Mouse (Mus musculus) G1E (cell line): ENCODE results near the gene Xkr7. TPM values are rescaled to one million over a fixed set of nuclear protein-coding genes. Genes with fewer than 3 reads are reported as not detected.

Source experiments
- ATAC-seq: 2 replicates; pipeline ENCODE4 v1.8.0; 2016; ENCODE audit warnings: mild to moderate bottlenecking; ENCODE audit not compliant: insufficient number of reproducible peaks, poor library complexity, low FRiP score, severe bottlenecking; ENCODE audit errors: extremely low read depth
- DNase-seq: peaks from one replicate; pipeline ENCODE4 v3.0.0; 2012; ENCODE audit warnings: low spot score
- H3K27me3 ChIP-seq: 2 replicates; pipeline ENCODE4 v1.6.1; 2012; ENCODE audit warnings: mild to moderate bottlenecking, low read length, inconsistent platforms; ENCODE audit not compliant: insufficient read depth
- H3K36me3 ChIP-seq: replicated peaks from 2 replicates; pipeline ENCODE3; 2012; ENCODE audit warnings: mild to moderate bottlenecking, inconsistent platforms
- H3K4me1 ChIP-seq: 2 replicates; pipeline ENCODE4 v1.6.1; 2012; ENCODE audit warnings: low read depth, low read length, inconsistent platforms, mixed read lengths; ENCODE audit not compliant: insufficient read depth
- H3K4me3 ChIP-seq: 2 replicates; pipeline ENCODE4 v1.5.1; 2012; ENCODE audit warnings: low read depth, mild to moderate bottlenecking, inconsistent platforms, low read length, moderate library complexity, mixed read lengths
- H3K9me3 ChIP-seq: replicated peaks from 2 replicates; pipeline ENCODE4 v1.6.1; 2012; ENCODE audit warnings: inconsistent platforms
- CTCF ChIP-seq: IDR thresholded peaks from 2 replicates; pipeline ENCODE4 v1.5.1; 2012; ENCODE audit warnings: low read depth, low read length, inconsistent platforms, mixed read lengths
- GATA1 ChIP-seq: IDR thresholded peaks from 2 replicates; pipeline ENCODE4 v1.6.1; 2012; ENCODE audit warnings: borderline replicate concordance, low read length, inconsistent platforms, mixed read lengths
- GATA2 ChIP-seq: IDR thresholded peaks from 2 replicates; pipeline ENCODE4 v1.6.1; 2012; ENCODE audit warnings: low read depth, low read length, inconsistent platforms, borderline replicate concordance
- POLR2AphosphoS5 ChIP-seq: IDR thresholded peaks from 2 replicates; pipeline ENCODE4 v1.6.1; 2012; ENCODE audit warnings: low read depth, low read length, inconsistent platforms; ENCODE audit not compliant: insufficient replicate concordance
- TAL1 ChIP-seq: conservative IDR thresholded peaks from 2 replicates; pipeline ENCODE4 v1.6.1; 2012; ENCODE audit warnings: low read depth, low read length, inconsistent platforms, mixed read lengths
- polyA plus RNA-seq: library from polyadenylated mRNA; stranded (reverse); fragments of >175 nt; gene quantifications from 2 replicates; pipeline ENCODE4 v1.2.3, GENCODE M21; 2012
- total RNA-seq, 2 experiments: library from RNA; stranded (forward) in 1 of 2; stranded (reverse) in 1 of 2; fragments of 200-1000 nt in 1 of 2; fragments of >200 nt in 1 of 2; fragmentation: Nextera tagmentation in 1 of 2; gene quantifications; 2 replicates each; pipeline ENCODE4 v1.2.3; 2014 to 2017

Xkr7 gene
- total and polyA plus RNA-seq, 3 experiments, result 0.05 TPM; not detected in 2

DNA sequence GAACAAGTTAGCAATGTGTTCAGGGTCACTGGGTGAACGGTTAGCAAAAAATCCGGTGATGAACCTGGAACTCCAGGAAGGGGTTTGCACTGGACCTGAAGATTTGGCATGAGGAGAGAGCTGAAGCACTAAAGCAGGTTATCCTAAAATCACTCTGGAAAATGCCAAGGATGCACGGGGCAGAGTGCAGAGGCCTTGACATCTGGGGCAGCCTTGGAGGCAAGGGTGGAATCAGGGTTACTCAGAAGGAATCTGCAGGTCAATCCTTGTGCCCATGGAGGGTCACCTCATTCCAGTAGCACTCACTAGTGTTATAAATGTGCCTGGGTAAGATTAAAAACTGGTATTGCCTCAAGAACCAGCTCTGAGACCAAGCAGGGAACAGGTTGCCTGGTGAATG lies 25.7 kb upstream of the Xkr7 start:
- Histone ChIP-seq H3K36me3 (peaks cover 51% of the 10 kb centered on the region), H3K27me3 (peaks cover 6% of the 10 kb centered on the region; the same call in 1 of the 2 replicates), H3K4me1 (no peaks in the 10 kb centered on the region), H3K9me3 (no peaks in the 10 kb centered on the region), H3K4me3 (no peak overlapping the region)
- ATAC-seq, result no peak
- no peak for TF ChIP-seq GATA1
- no peak for TF ChIP-seq GATA2
- TF ChIP-seq POLR2AphosphoS5, result no peak
- no peak for TF ChIP-seq CTCF
- TF ChIP-seq TAL1, result no peak
- no peak for DNase-seq

DNA sequence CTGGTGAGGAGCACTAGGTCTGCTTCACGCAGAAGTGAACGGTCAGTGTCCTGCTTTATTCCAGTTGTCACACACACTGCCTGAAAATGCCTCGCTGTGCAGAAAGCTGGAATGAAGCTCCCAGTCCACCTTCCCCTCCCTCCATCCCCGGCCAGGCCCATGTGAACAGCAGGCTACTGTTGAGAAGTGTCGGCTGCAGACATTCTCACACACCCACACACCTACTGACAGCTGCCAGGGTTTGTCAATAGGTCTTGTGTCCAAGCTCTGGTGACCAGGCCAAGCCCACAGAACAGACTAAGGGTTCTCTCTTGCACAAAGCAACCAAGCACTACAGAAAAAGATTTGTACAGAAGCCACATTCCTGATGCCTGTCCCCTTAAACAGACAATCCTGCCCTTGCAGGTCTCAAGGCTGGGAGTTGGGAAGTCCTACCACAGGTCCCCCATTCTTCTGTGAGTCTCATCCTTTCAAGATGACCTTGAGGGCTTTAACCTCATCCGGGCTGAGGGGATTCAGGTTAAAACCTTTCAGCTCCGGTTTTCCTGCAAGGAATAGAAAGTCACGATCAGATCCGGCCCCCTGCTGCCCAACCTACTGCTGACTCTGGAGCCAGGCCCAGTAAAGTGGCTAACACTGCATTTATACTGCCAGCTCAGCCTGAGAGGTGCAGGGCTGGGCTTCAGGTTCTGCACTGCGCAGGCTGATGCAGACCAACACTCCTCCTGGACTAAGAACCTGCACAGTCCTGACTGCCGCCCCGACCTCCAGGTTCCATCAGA lies 22.3 kb upstream of the Xkr7 start:
- no peak for TF ChIP-seq GATA2
- TF ChIP-seq GATA1, result no peak
- TF ChIP-seq CTCF, result no peak
- no peak for TF ChIP-seq TAL1
- Histone ChIP-seq H3K4me3 (no peak overlapping the region), H3K4me1 (peaks cover 16% of the 10 kb centered on the region), H3K9me3 (no peaks in the 10 kb centered on the region), H3K27me3 (no peaks in the 10 kb centered on the region), H3K36me3 (peaks cover 84% of the 10 kb centered on the region)
- no peak for DNase-seq
- no peak for ATAC-seq

DNA sequence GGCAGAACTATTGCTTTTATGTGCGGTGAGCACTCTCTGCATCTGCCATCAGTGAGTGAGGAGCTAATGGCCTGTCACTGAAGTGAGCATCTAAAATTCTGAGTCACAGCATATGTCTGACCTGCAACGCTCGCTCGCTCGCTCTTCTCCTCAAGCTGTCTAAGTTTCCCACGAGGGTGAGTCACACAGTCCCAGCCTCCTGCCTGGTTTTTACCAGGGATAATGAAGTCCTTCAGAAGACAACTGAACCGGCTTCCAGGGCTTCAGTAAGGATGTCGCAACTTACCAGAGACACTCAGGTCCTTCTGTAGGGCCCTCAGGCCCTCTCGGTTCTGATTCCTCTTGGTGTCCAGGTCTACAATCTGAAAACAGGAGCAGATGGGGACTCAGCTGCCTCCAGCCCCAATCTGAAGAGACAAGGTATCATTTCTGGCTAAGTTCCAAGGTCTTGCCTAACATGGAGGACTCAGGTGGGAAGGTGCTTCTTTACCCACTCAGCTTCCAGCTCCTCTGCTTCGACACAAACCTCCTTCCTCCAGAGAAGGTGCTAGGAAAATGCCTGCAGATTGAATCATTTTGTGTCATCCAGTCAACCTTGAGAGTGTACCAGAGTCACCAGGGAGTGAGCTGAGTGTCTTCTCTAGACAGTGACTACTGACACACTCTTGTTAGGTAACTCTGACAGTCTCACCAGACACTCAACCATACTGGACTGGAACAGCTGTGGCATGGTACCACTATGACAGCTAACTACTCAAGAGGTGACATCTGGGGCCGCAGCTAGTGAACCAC lies 17.7 kb upstream of the Xkr7 start:
- Histone ChIP-seq H3K4me1 (peaks cover 18% of the 10 kb centered on the region), H3K27me3 (peaks cover 17% of the 10 kb centered on the region), H3K36me3 (peaks cover 54% of the 10 kb centered on the region), H3K4me3 (peak overlapping the region; percentile 99), H3K9me3 (no peaks in the 10 kb centered on the region)
- TF ChIP-seq POLR2AphosphoS5 (no peak), GATA1 (no peak), TAL1 (no peak), CTCF (no peak), GATA2 (no peak)
- ATAC-seq (no peak), DNase-seq (no peak)

DNA sequence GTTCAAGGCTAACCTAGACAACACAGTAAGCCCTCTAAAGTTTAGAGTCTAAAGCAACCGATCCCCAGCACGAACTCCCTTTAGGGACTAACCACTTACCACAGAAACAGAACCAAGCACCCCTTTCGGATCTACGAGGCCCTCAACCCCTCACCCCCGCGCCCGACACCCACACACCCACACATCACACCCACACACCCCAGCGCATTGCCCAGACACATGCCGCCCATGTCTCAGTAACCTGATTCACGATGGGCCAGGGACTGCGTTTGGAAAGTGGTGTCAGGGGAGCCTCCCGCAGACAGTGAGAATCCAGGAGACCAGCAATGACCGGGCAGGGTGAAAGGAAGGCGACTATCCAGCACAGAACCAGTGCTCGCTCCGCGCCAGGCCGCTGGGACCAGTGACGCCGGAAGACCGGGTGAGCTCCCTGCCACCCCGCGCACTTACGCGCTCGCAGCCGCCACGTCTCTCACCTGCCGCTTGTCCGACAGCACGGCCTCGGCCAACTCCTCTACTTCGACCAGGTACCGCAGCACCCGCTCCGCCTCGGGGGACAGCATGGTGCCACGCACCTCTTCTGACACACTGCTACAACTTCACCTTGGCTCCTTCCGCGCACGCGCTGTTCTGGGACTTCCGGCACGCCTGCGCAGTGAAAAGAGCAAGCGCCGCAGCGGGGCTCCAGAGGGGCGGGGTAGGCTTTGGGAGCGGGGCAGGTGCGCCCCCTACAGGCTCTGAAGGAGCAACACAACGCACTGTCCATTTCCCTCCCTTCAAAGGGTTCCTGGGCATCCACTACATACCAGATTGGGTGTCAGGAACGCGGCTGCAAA lies 16.7 kb upstream of the Xkr7 start, which contains the start of gene Pdrg1:
Pdrg1 (minus strand) TSS at position 670 of the 836 bp plus-strand sequence.
- ATAC-seq, result peak; percentile 93
- H3K36me3 ChIP-seq, result peaks cover 43% of the 10 kb centered on the region
- peak within 1 kb of the TSS; percentile 99 for H3K4me3 ChIP-seq
- H3K4me1 ChIP-seq, result peaks cover 18% of the 10 kb centered on the region
- DNase-seq, result peak; percentile 92
- peaks cover 26% of the 10 kb centered on the region for H3K27me3 ChIP-seq
- no peaks in the 10 kb centered on the region for H3K9me3 ChIP-seq
- TF ChIP-seq POLR2AphosphoS5 (no peak), CTCF (peak; percentile 80)

DNA sequence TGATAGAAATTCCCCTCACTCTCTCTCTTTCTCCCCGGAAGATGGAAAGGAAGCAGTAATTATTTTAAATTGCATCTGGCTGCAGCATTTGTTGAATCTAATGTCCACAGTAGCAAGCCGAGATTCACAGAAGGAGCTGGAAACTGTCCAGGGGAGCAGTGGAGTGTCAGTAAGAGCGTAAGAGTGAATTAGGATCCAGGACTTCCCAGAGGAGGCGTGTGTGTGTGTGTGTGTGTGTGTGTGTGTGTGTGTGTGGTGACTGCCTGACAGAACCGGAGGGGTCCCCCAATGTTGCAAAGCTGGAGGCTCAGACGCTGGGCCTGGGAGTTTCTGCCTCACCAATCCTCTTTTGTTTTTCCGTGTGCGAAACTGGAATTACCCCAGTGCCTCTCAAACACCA lies 15.8 kb upstream of the Xkr7 start:
- TF ChIP-seq GATA2 (no peak), GATA1 (no peak), POLR2AphosphoS5 (no peak), CTCF (no peak), TAL1 (no peak)
- Histone ChIP-seq H3K4me3 (no peak overlapping the region), H3K4me1 (peaks cover 18% of the 10 kb centered on the region), H3K36me3 (peaks cover 35% of the 10 kb centered on the region), H3K9me3 (no peaks in the 10 kb centered on the region), H3K27me3 (peaks cover 30% of the 10 kb centered on the region)
- no peak for DNase-seq
- ATAC-seq, result no peak

DNA sequence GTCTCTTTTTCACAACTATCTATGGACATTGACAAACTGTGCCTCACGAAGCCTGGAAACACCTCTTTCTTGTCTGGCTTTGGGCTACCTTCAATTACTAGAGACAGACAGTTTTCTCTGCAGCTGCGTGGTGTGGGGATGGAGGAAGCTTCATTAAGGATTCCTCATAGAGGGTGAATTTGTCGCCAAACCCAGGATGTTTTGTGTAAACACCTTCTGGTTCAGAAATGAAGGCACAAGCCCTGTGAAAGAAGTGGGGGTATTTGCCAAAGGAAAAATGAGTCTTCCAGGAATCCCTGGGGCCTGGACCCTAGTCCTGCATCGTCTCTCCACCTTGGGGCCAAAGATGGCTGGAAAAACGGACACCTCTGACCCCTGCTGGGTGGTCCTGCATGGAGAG lies 14.9 kb upstream of the Xkr7 start:
- Histone ChIP-seq H3K4me3 (no peak overlapping the region), H3K9me3 (no peaks in the 10 kb centered on the region), H3K36me3 (peaks cover 25% of the 10 kb centered on the region), H3K4me1 (peaks cover 24% of the 10 kb centered on the region), H3K27me3 (peaks cover 30% of the 10 kb centered on the region)
- ATAC-seq (no peak), DNase-seq (no peak)
- no peak for TF ChIP-seq GATA1
